Mouse (Mus musculus) stomach, embryonic 14.5 days (tissue): ENCODE results near the gene Clca3a1. TPM values are rescaled to one million over a fixed set of nuclear protein-coding genes. Genes with fewer than 3 reads are reported as not detected.

ENCODE experiments used
- polyA plus RNA-seq: library from polyadenylated mRNA; unstranded; fragments of >200 nt; fragmentation: Nextera tagmentation; extraction: Ambion mirVana; gene quantifications from 2 replicates; pipeline ENCODE4 v1.2.1, GENCODE M21; 2014

Gene Clca3a1
- polyA plus RNA-seq, 1 experiment from 2014 or later, result 2.2 TPM

Other genes starting within 250 kb of the Clca3a1 start
- 18.4 and 19.9 TPM in 2 replicates for gene Hs2st1, start 190.8 kb downstream of the Clca3a1 start, polyA plus RNA-seq
- gene Selenof, start 190.7 kb downstream of the Clca3a1 start, polyA plus RNA-seq, result 482 and 488 TPM in 2 replicates
- gene Sh3glb1, start 40.6 kb downstream of the Clca3a1 start, polyA plus RNA-seq, result 93.8 and 100 TPM in 2 replicates
- gene Clca3a2, start 58.5 kb upstream of the Clca3a1 start, polyA plus RNA-seq, result 0.29 and 0.32 TPM in 2 replicates
- 0.27 and 0.35 TPM in 2 replicates for gene Clca3b, start 88.4 kb upstream of the Clca3a1 start, polyA plus RNA-seq
- gene Clca4b, start 171.6 kb upstream of the Clca3a1 start, polyA plus RNA-seq, result not detected in 2 replicates
- gene Clca4a, start 214.1 kb upstream of the Clca3a1 start, polyA plus RNA-seq, result not detected in 2 replicates